Mouse (Mus musculus) embryonic stem cell, embryonic (primary cell): Measurements from ENCODE around the gene 9430097D07Rik.

ENCODE experiments used
- CTCF ChIA-PET, 4 experiments: fragments of 300-600 bp in 2 of 4; fragments of 350-600 bp in 2 of 4; sonication (Branson Sonifier 250); formaldehyde crosslinking; loops; one replicate each; lab custom pipeline; 2022; ENCODE audit warnings: inconsistent platforms in 2 of 4; lab: Charles Lee
- POLR2A ChIA-PET, 4 experiments: fragments of 300-600 bp in 2 of 4; fragments of 350-600 bp in 2 of 4; sonication (Branson Sonifier 250); formaldehyde crosslinking; loops; one replicate each; lab custom pipeline; 2022; ENCODE audit warnings: antibody characterized with exemption in 4 of 4, inconsistent platforms in 1 of 4; lab: Charles Lee

Gene 9430097D07Rik

DNA sequence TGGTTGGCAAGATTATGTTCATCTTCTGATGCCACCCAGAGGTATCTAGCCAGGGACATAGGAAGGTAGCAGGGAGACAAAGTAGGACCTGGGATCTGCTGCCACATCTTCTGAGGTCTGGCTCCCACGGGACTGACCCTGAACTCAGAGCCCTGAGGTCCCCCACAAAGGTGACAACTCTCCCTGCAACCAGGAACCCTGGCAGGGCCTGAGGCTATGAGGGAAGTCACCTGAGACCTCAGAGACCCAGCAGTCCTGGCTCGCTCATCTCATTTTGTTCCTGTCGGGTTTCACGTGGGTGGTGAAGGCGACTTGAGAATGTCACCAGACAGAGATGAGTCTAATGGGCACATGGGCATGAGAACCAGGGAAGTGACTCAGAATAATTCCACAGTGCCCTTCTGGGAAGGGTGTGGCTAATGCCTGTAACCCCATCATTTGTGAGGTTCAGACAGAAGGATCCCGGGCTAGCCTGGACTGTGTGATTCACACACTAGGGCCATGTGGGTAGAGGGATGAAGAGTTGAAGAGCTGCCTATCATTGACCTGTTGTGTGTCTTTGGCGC lies 9.7 kb upstream of the 9430097D07Rik start:
- ChIA-PET CTCF (interaction anchor here in 1 of 4 experiments (0.7 kb wide), 1 partner anchor 16 kb away, joined by 3 read pairs; no protein-coding TSS in a partner anchor), POLR2A (interaction anchor here in 2 of 4 experiments (1.1 to 2.1 kb wide), 4 partner anchors 9 to 104 kb away, joined by 3 to 12 read pairs (median 4); no protein-coding TSS in a partner anchor)

DNA sequence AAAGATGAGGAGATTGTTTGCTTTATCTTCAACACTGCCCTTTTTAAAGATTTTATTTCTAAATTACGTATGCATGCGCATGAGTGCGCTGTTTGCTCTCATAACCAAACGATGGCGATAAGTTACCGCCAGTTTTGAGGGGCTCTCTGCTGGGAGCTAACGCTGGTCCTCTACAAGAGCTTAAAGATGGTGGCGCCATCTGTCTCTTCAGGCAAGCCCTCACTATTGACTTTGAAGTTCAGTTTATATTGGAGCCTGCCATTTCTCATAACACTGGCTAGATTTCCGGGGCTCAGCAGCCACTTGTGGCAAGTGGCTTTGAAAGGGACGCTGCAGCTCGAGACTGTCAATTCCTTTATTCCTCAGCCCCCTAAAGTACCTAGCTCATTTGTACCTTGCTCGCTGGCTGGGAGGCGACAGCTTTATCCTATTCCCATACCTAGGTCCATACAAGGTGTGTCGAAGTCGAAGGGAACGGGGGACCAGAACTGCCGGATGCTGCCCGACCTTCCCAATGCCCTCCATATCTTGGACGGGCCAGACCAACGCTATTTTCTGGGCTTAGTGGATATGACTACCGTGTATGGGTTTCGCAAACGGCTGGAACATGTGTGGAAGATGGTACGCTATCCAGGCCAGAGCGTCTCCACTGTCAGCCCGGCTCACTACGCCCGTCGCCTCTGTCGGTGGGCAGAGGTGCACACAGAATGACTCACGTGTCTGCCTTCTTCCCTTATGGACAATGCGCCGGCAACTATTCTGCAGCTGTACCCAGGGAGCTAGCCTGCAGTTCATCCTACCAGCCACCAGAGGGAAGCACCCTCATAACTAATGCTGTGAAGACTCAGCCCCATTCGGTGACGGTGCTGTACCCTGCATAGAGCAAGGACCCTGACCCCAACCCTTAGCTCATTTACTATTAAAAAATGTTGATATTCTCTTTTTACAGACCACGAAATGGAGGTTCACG lies 7.6 kb upstream of the 9430097D07Rik start:
- CTCF ChIA-PET, result interaction anchor here (0.5 to 2.4 kb wide), 109 partner anchors 8 to 582 kb away, joined by 3 to 32 read pairs (median 5); partner anchors contain the start of genes 9430097D07Rik (in 4 of the 4), Pip5kl1 (in 4 of the 4), Dpm2 (in 2 of the 4) and Eng (in 2 of the 4)
- POLR2A ChIA-PET, result interaction anchor here (0.6 to 2.3 kb wide), 54 partner anchors 8 to 445 kb away, joined by 3 to 14 read pairs (median 4); partner anchors contain the start of genes Dpm2 (in 3 of the 4) and Pip5kl1 (in 3 of the 4)

DNA sequence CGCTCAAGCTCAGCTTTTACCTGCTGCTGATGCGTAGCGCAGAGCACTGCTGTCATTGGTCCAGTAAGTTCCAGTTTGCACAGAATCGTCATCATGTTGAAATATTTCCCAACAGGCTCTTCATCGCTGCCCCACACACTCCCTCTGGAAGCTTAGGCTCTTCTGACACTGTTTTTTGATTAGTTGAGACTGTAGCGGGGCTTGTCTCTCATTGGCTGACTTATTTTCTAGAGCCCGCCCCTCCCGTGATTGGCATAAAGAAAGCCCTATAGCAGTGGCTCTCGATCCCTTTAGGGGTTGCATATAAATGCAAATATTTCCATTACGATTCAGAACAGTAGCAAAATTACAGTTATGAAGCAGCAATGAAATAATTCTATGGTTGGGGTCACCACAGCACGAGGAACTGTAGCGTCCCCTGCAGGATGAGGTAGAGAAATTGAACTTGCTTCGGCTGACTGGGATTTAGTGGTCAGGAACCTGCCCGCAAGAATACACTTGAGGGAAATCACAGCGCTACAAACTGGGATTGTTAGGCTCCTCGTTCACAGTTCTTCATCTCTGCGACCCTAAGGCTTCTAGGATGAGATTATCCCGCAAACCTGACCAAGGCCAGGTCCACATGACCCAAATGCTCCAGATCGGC lies 6.1 kb upstream of the 9430097D07Rik start:
- CTCF ChIA-PET, result interaction anchor here in 2 of 4 experiments (0.9 to 1.8 kb wide), 4 partner anchors 25 to 272 kb away, joined by 3 to 5 read pairs (median 4); no protein-coding TSS in a partner anchor
- POLR2A ChIA-PET, result interaction anchor here in 2 of 4 experiments (1.0 to 2.3 kb wide), 5 partner anchors 11 to 77 kb away, joined by 3 to 8 read pairs (median 4); partner anchors contain the start of gene Dpm2 (in 1 of the 2)

DNA sequence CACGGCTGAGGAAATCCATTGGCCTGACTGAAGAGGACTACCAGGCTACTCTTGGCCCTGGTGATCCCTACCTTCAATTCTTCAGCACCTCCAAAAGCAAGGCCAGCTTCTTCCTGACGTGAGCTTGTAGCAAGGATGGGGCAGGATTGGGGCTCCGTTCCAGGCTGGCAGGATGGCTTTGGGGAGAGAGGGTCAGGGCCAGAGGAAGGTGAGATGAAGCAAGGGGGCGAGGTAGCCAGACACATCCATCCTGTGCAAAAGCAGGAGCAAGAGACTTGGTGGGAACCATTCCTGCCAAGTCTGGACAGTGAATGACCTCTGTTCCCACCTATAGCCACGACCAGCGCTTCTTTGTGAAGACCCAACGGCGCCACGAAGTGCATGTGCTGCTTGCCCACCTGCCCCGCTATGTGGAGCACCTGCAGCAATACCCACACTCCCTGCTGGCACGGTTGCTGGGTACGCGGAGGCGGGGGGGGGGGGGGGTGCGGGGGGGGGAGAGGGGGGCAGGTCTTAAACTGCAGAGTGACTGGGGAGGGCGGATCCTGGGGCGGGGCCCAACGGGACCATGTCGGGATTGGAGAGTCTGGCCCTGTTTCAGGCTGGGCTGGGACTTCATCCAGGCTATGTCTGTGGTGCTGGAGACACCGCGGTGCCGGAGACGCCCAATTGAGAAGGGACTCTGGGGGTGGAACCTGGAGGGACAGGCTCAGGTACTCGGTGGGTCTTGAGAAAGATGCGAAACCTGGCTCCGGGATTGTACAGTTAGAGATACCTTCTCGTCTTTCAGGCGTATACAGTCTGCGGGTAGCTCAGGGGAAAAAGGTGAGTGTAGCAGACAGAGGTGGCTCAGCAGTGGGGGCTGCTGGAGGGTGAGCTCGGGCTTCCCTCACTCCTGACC lies 2.9 kb upstream of the 9430097D07Rik start:
- CTCF ChIA-PET, result interaction anchor here in 2 of 4 experiments (0.5 to 1.1 kb wide), 7 partner anchors 9 to 174 kb away, joined by 3 to 4 read pairs (median 3); partner anchors contain the start of gene St6galnac4 (in 1 of the 2)
- POLR2A ChIA-PET, result interaction anchor here in 3 of 4 experiments (0.6 to 1.4 kb wide), 6 partner anchors 8 to 142 kb away, joined by 3 to 5 read pairs (median 4); partner anchors contain the start of gene Dpm2 (in 1 of the 3)

DNA sequence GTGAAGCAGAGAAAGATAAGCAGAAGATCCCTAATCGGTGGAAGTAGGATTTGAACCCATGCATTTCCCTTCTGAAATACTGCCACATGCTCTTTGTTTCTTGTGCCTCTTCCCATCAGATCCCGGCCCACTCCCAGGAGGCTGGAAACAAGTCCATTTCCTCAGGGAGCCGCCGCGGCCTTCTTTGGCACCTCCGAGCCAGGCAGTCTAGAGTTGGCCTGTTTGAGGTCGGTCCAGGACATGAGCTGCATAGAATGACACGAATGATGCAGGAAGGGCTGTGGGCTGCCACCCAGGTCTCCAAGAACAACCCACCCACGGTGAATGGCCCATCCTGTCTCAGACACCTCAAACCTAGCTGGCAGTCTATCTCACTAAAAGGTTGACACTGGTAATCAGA lies 1.0 kb upstream of the 9430097D07Rik start:
- POLR2A ChIA-PET, result interaction anchor here in 3 of 4 experiments (0.6 to 1.7 kb wide), 10 partner anchors 9 to 92 kb away, joined by 3 to 4 read pairs (median 3); partner anchors contain the start of gene St6galnac4 (in 2 of the 3)
- CTCF ChIA-PET, result interaction anchor here in 2 of 4 experiments (0.6 to 2.1 kb wide), 10 partner anchors 10 to 281 kb away, joined by 3 to 6 read pairs (median 3); no protein-coding TSS in a partner anchor

DNA sequence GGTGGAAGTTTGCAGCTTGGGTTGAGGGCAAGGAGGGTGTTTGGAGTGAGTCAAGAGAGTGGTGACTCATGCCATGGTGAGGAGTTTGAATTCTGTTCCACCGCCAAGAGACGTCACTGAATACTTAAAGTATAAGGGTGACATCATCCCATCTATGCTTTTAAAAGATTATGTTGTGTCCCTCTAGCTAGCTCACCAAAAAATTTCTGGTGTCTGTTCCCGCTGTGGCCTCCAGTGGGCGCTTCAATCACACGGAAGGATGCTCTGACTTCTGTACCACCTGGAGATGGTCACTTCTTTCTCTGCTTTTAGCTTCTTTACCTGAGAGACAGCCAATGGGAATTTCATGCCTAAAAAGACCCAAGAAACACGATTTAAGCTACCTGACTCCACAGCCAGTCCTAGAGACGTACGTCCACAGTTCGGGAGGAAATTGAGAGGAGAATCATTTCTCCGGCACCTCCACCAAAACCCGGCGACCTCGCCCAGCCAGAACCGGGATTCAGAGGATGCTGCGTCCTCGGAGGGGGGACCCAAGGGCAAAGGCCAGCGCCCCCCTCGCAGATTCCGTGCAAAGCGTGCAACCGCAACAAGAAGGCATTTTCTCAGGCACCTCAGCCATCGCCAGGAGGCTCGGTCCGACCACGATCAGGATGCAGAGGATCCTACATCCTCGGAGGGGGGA lies 441 bp downstream of the 9430097D07Rik start:
- POLR2A ChIA-PET, result interaction anchor here (0.6 to 2.1 kb wide), 16 partner anchors 8 to 152 kb away, joined by 3 to 10 read pairs (median 4); partner anchors contain the start of genes St6galnac4 (in 2 of the 4) and Eng (in 1 of the 4)
- CTCF ChIA-PET, result interaction anchor here (0.6 to 2.6 kb wide), 62 partner anchors 8 to 502 kb away, joined by 3 to 27 read pairs (median 4); partner anchors contain the start of genes Eng (in 1 of the 4), St6galnac4 (in 1 of the 4) and Tor2a (in 1 of the 4)

DNA sequence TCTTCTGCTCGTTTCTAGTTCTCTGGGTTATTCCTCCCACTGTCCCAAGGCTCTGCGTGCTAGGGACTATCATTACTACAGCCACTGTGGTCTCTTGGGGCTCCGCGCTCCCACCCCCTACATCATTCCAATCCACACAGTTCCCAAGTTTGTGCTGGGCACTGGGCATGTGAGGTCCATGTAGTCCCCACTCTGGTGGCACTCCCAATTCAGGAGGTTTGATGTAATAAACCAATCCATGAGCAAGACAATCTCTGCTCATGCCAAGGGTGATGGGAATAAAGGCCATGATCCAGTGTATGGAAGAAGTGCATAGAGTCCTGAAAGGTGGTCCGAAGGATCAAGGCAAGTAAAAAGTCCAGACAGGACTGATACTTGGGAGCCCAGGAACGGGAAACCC lies 987 bp downstream of the 9430097D07Rik start, which contains the start of gene Pip5kl1:
Pip5kl1 (plus strand) TSS at position 301 of the 400 bp plus-strand sequence.
- POLR2A ChIA-PET, result interaction anchor here (0.6 to 2.1 kb wide), 17 partner anchors 8 to 405 kb away, joined by 3 to 10 read pairs (median 3); partner anchors contain the start of genes St6galnac4 (in 2 of the 4) and Eng (in 1 of the 4)
- CTCF ChIA-PET, result interaction anchor here (0.6 to 2.6 kb wide), 57 partner anchors 8 to 440 kb away, joined by 3 to 27 read pairs (median 4); partner anchors contain the start of genes Eng (in 1 of the 4), St6galnac4 (in 1 of the 4) and Tor2a (in 1 of the 4)

DNA sequence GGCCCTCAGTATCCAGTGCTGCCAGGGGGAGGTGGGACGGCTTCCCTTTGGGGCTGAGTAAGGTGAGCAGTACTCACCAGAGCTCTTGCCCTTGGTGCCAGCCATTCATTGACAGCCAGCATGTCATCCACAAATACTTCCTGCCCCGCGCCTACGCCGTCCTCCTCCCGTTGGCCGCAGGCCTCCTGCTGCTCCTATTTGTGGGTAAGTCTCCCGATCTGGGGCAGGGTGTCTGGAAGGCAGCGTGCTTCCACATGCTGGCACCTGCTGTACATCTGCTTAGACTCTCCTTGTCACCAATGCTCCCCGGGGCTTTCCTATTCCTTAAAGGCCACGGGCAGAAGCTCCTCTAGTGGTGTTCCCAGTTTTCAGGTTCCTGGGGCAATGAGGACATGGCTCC lies 3.3 kb downstream of the 9430097D07Rik start:
- CTCF ChIA-PET, result interaction anchor here in 3 of 4 experiments (0.6 to 4.0 kb wide), 6 partner anchors 11 to 422 kb away, joined by 3 to 29 read pairs (median 3); partner anchors contain the start of gene St6galnac4 (in 2 of the 3)
- POLR2A ChIA-PET, result interaction anchor here in 3 of 4 experiments (0.8 to 2.1 kb wide), 5 partner anchors 11 to 121 kb away, joined by 3 to 7 read pairs (median 3); no protein-coding TSS in a partner anchor

DNA sequence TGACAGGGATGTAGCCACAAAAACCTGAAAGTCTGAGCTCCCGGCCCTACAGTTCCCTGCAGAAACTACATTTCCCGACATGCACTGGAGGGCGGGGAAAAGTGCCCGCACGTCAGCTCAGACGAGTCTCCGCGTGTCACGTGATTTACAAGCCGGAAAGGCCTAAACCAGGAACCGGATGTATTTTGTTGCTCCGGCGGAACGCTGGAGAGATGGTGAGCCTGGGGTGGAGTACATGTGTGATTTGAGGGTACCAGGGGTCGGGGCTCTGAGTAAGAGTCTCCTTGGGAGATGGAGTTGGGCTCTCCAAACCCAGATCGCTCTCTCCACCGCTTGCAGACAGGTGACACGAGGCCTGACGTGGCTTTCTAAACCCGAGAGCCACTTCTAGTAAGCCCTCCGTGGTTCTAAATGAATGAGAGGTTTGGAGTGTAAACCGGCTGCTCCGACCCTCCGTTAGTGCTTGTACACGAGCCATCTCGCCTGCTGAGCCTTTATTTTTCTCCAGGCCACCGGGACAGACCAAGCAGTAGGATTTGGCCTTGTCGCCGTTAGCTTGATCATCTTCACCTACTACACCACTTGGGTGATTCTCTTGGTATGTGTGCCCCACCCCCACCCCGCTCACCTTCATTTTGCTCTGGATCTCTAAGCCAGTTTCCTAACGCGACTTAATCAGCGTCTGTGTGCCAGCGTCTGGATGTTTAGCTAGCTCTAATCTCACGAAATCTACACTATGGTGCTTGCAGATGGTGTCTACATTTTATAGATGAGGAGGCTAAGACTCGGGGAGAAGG lies 4.6 kb downstream of the 9430097D07Rik start, which contains the start of gene Dpm2:
Dpm2 (plus strand) TSS at position 161 of the 797 bp plus-strand sequence.
- CTCF ChIA-PET, result interaction anchor here (0.6 to 4.0 kb wide), 23 partner anchors 9 to 357 kb away, joined by 3 to 29 read pairs (median 4); partner anchors contain the start of gene Tor2a (in 2 of the 4)
- POLR2A ChIA-PET, result interaction anchor here in 3 of 4 experiments (0.6 to 2.1 kb wide), 60 partner anchors 8 to 883 kb away, joined by 3 to 20 read pairs (median 4); partner anchors contain the start of genes Abl1 (in 1 of the 3), Cdk9 (in 1 of the 3), Fam102a (in 1 of the 3) and Lrsam1 (in 1 of the 3)

DNA sequence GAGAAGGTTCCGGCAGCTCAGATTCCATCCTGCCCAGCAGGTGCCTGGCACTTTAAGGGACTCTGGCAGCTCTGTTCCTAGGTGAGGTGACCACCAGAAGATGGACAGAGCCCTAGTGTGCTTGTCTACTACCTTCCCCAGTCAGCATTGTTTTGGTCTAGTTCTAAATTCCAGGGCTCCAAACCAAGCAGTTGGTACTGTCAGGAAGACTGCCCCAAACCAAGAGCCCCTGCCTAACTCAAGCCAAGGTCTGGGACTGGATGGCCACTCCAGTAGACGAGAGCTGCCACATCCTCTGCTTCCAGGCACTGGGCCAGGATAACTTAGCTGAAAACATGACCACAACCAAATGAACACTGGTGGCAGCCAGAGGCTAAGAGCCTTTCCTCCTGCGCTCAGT lies 6.5 kb downstream of the 9430097D07Rik start:
- ChIA-PET POLR2A (interaction anchor here in 2 of 4 experiments (0.5 to 1.5 kb wide), 4 partner anchors 10 to 763 kb away, joined by 3 to 4 read pairs (median 4); no protein-coding TSS in a partner anchor), CTCF (interaction anchor here in 2 of 4 experiments (0.6 to 3.4 kb wide), 3 partner anchors 65 to 164 kb away, joined by 3 to 18 read pairs (median 3); no protein-coding TSS in a partner anchor)

DNA sequence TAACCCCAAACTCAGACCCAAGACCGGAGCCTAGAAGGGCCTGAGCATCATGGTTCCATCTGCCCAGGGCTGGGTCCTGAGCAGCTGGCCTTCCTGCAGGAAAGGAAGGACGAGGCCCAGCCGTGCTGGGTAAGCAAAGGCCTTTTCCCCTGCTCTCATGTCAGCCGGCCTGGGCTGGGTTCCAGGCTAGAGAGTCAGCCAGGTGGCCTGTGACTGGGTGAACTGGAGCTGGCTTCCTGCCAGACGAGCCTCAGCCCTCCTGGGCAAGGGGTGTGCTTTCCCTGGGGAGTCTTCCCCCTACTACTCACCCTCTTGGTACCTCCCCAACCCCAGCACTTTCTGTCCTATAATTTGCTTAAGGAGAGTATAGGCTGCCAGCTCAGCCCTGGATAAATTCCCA lies 7.3 kb downstream of the 9430097D07Rik start:
- CTCF ChIA-PET, result interaction anchor here in 2 of 4 experiments (0.6 to 3.8 kb wide), 6 partner anchors 64 to 256 kb away, joined by 3 to 63 read pairs (median 3); no protein-coding TSS in a partner anchor
- POLR2A ChIA-PET, result interaction anchor here in 3 of 4 experiments (0.6 to 1.5 kb wide), 6 partner anchors 9 to 762 kb away, joined by 3 to 5 read pairs (median 4); no protein-coding TSS in a partner anchor

DNA sequence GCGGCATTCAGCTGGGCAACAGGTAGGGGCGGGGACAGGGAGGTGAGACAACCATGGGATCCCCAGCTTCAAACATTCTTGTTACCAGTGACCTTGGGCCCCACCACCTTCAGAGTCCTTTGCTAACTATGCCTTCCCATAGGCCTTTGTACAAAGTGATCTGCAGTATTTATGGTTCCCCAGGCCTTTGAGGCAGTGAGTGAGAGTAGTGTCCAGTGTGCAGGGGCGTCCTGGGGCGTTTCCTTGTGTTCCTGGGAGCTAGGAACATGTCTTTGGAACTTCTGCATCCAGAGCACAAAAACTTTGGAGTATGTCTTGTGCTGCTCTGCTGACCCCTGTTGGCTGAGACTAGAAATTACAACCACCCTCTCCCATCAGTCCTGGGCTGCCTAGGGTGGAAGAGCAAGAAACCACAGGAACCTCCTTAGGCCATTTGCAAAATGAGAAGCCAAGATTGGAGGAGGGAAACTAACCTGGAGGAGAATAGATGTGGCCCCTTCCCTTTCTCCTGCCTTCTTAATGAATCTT lies 8.9 kb downstream of the 9430097D07Rik start:
- ChIA-PET POLR2A (interaction anchor here (0.7 to 1.8 kb wide), 16 partner anchors 8 to 396 kb away, joined by 3 to 11 read pairs (median 4); partner anchors contain the start of genes 9430097D07Rik (in 1 of the 4), Fam102a (in 1 of the 4) and Pip5kl1 (in 1 of the 4)), CTCF (interaction anchor here (0.5 to 3.8 kb wide), 49 partner anchors 8 to 292 kb away, joined by 3 to 63 read pairs (median 4); partner anchors contain the start of genes 9430097D07Rik (in 2 of the 4), Pip5kl1 (in 2 of the 4), St6galnac4 (in 2 of the 4) and Dnm1 (in 1 of the 4))

DNA sequence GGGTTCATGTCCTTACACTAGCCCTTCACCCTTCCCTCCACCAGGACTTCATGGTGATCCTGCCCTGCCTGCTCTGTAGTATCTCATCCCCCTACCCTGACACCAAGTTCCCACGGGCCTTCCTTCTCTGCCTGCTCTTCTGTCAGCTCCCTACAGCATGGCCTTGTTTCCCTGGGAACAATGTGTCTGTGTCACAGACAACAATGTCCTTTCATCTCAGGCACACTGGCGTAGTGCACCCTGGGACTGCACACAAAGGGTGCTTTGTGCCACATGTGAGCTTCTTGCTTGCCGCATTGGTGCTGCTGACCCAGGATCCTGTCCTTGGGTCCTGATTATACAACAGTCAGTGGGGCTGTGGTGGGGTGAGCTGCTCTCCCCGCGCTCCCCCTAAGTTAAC lies 15.9 kb downstream of the 9430097D07Rik start:
- ChIA-PET CTCF (interaction anchor here in 2 of 4 experiments (0.9 to 2.9 kb wide), 3 partner anchors 71 to 73 kb away, joined by 3 to 14 read pairs (median 4); no protein-coding TSS in a partner anchor), POLR2A (interaction anchor here in 3 of 4 experiments (0.6 to 2.9 kb wide), 20 partner anchors 9 to 349 kb away, joined by 3 to 16 read pairs (median 4); partner anchors contain the start of genes Dpm2 (in 3 of the 3), Fam102a (in 2 of the 3), Slc25a25 (in 1 of the 3) and St6galnac4 (in 1 of the 3))
